ENCODE assay signal across 14 mouse cellular contexts in genomic region chr17:56537912-56538311, GRCm38 (mm10). TPM values are rescaled to one million over a fixed set of nuclear protein-coding genes. Genes with fewer than 3 reads are reported as not detected.
DNase-seq lines count a peak whose midpoint lies in the region; ATAC-seq and TF ChIP-seq lines count a peak whose summit lies in the region.
"Had no signal": no experiment of that assay in that cellular context is flagged by ENCODE, and none has a peak within 500 bp of the region (broad histone marks: within the 10 kb centered on the region; RNA-seq: fewer than 3 reads in every experiment).

No protein-coding gene starts in this region.

- no peak overlapping the region for H3K27ac ChIP-seq in liver, postnatal 0 days (ENCODE audit: low read depth)
- no peak overlapping the region for H3K27ac ChIP-seq in liver, embryonic 12.5 days
- no peak overlapping the region; the same call in 1 of the 2 replicates for H3K27ac ChIP-seq in hindbrain, embryonic 14.5 days
- H3K27ac ChIP-seq in neural tube, embryonic 15.5 days (replicated peaks), result peak overlapping the region; percentile 33; the same call in 1 of the 2 replicates
- H3K27ac ChIP-seq: heart, embryonic 15.5 days had no signal

- H3K9me3 ChIP-seq in liver, postnatal 0 days (ENCODE audit: low read length), result no peaks in the 10 kb centered on the region
- no peaks in the 10 kb centered on the region for H3K9me3 ChIP-seq in liver, embryonic 12.5 days (replicated peaks)
- no peaks in the 10 kb centered on the region for H3K9me3 ChIP-seq in hindbrain, embryonic 14.5 days (ENCODE audit: control insufficient read depth, low read length)
- no peaks in the 10 kb centered on the region for H3K9me3 ChIP-seq in neural tube, embryonic 15.5 days (replicated peaks)
- H3K9me3 ChIP-seq: heart, embryonic 15.5 days had no signal

- H3K9ac ChIP-seq in liver, postnatal 0 days (replicated peaks), result no peak overlapping the region
- no peak overlapping the region for H3K9ac ChIP-seq in liver, embryonic 12.5 days
- H3K9ac ChIP-seq in hindbrain, embryonic 14.5 days, result no peak overlapping the region
- H3K9ac ChIP-seq in neural tube, embryonic 15.5 days (replicated peaks), result no peak overlapping the region
- H3K9ac ChIP-seq: heart, embryonic 15.5 days had no signal

- WGBS in liver, postnatal 0 days (ENCODE audit: insufficient replicate concordance), result 45% methylated on average over 8 of the region's 8 CpGs
- 38% methylated on average over 8 of the region's 8 CpGs for WGBS in liver, embryonic 12.5 days (ENCODE audit: insufficient replicate concordance)
- 9% methylated on average over 8 of the region's 8 CpGs for WGBS in hindbrain, embryonic 14.5 days
- 10% methylated on average over 8 of the region's 8 CpGs for WGBS in neural tube, embryonic 15.5 days

- ATAC-seq in liver, postnatal 0 days, result no peak
- ATAC-seq in liver, embryonic 12.5 days, result no peak
- ATAC-seq in hindbrain, embryonic 14.5 days (ENCODE audit: low FRiP score), result peak; percentile 32; the same call in 1 of the 2 replicates
- ATAC-seq in neural tube, embryonic 15.5 days (ENCODE audit: low FRiP score), result peak; percentile 15; the same call in 1 of the 2 replicates
- ATAC-seq in megakaryocyte progenitor cell, adult 5-6 weeks (replicated peaks; ENCODE audit: poor library complexity), result no peak
- no peak for ATAC-seq in inflammation-experienced regulatory T-cells, adult 6 months
- ATAC-seq: Patski had no signal

- no peaks in the 10 kb centered on the region for H3K27me3 ChIP-seq in liver, postnatal 0 days (ENCODE audit: insufficient read depth, low read length)
- peaks cover 30% of the 10 kb centered on the region for H3K27me3 ChIP-seq in liver, embryonic 12.5 days (replicated peaks)
- H3K27me3 ChIP-seq in hindbrain, embryonic 14.5 days (ENCODE audit: control insufficient read depth, insufficient read depth, low read length), result no peaks in the 10 kb centered on the region
- H3K27me3 ChIP-seq in neural tube, embryonic 15.5 days (replicated peaks), result no peaks in the 10 kb centered on the region
- H3K27me3 ChIP-seq: heart, embryonic 15.5 days; Patski had no signal

- no peak overlapping the region for H3K4me2 ChIP-seq in liver, postnatal 0 days (ENCODE audit: low read depth, low read length)
- no peak overlapping the region for H3K4me2 ChIP-seq in liver, embryonic 12.5 days
- H3K4me2 ChIP-seq in hindbrain, embryonic 14.5 days (replicated peaks), result no peak overlapping the region
- no peak overlapping the region for H3K4me2 ChIP-seq in neural tube, embryonic 15.5 days
- H3K4me2 ChIP-seq: heart, embryonic 15.5 days had no signal

- no peak for TF ChIP-seq CTCF in liver, postnatal 0 days (IDR thresholded peaks at IDR 0.05; ENCODE audit: low read depth)

- TF ChIP-seq EP300 in liver, postnatal 0 days (IDR thresholded peaks at IDR 0.05; ENCODE audit: low read depth), result no peak

- DNase-seq in cerebellum, postnatal 14 days, result peak; percentile 55 to 62
- DNase-seq in cerebellum, adult 9-11 months, result no peak
- peak; percentile 10 for DNase-seq in liver, postnatal 0 days
- peak; percentile 61 for DNase-seq in hindbrain, embryonic 14.5 days (ENCODE audit: low spot score)

- no peaks in the 10 kb centered on the region for H3K36me3 ChIP-seq in liver, postnatal 0 days (replicated peaks; ENCODE audit: insufficient read depth, low read length)
- H3K36me3 ChIP-seq in liver, embryonic 12.5 days, result no peaks in the 10 kb centered on the region
- no peaks in the 10 kb centered on the region for H3K36me3 ChIP-seq in hindbrain, embryonic 14.5 days (replicated peaks; ENCODE audit: control insufficient read depth, insufficient read depth)
- no peaks in the 10 kb centered on the region for H3K36me3 ChIP-seq in neural tube, embryonic 15.5 days
- H3K36me3 ChIP-seq: heart, embryonic 15.5 days had no signal

- no peak overlapping the region for H3K4me3 ChIP-seq in liver, postnatal 0 days (ENCODE audit: low read depth, low read length)
- no peak overlapping the region for H3K4me3 ChIP-seq in liver, embryonic 12.5 days
- H3K4me3 ChIP-seq in hindbrain, embryonic 14.5 days (replicated peaks; ENCODE audit: low read length), result no peak overlapping the region
- H3K4me3 ChIP-seq in neural tube, embryonic 15.5 days (replicated peaks), result no peak overlapping the region
- H3K4me3 ChIP-seq: erythroblast, embryonic 14.5 days; heart, embryonic 15.5 days had no signal

- H3K4me1 ChIP-seq in liver, postnatal 0 days (ENCODE audit: insufficient read depth), result no peaks in the 10 kb centered on the region
- no peaks in the 10 kb centered on the region for H3K4me1 ChIP-seq in liver, embryonic 12.5 days
- H3K4me1 ChIP-seq in hindbrain, embryonic 14.5 days (replicated peaks; ENCODE audit: control insufficient read depth, insufficient read depth, low read length), result peaks cover 13% of the 10 kb centered on the region; the same call in 1 of the 2 replicates
- H3K4me1 ChIP-seq in neural tube, embryonic 15.5 days, result peaks cover 27% of the 10 kb centered on the region
- H3K4me1 ChIP-seq: heart, embryonic 15.5 days had no signal

RNA-seq across cellular contexts. Expression of gene Gm20219, which starts 16.3 kb away (rescaled TPM):
- polyA plus RNA-seq in liver, postnatal 0 days (2015; fragmentation: Nextera tagmentation; extraction: Ambion mirVana), result 0.08 TPM in 2 replicates
- polyA plus RNA-seq in liver, embryonic 12.5 days (2016; fragmentation: Nextera tagmentation; extraction: Ambion mirVana), result 0.20 and 0.25 TPM in 2 replicates
- 0.65 and 1.3 TPM in 2 replicates for polyA plus RNA-seq in hindbrain, embryonic 14.5 days (2014; fragmentation: Nextera tagmentation; extraction: Ambion mirVana)
- 0.95 and 1.4 TPM in 2 replicates for polyA plus RNA-seq in neural tube, embryonic 15.5 days (2015; fragmentation: Nextera tagmentation; extraction: Ambion mirVana)
- total RNA-seq in megakaryocyte progenitor cell, adult 5-6 weeks (2015), result 0.25 and 1.6 TPM in 2 replicates
- 0.10 TPM in 1 of 2 replicates, not detected in the other for total RNA-seq in megakaryocyte progenitor cell, adult 5-6 weeks (2017)
- polyA plus RNA-seq in inflammation-experienced regulatory T-cells, adult 6 months (2017; shearing (Covaris generic)), result 1 to 10 TPM in 2 of 3 experiments, under 1 TPM in 1; 0.67 to 4.4 (median 3.5) TPM

RNA-seq across cellular contexts. Expression of gene Znrf4, which starts 25.7 kb away (rescaled TPM):
- not detected in 2 replicates for polyA plus RNA-seq in liver, postnatal 0 days (2015; fragmentation: Nextera tagmentation; extraction: Ambion mirVana)
- not detected in 2 replicates for polyA plus RNA-seq in liver, embryonic 12.5 days (2016; fragmentation: Nextera tagmentation; extraction: Ambion mirVana)
- not detected in 2 replicates for polyA plus RNA-seq in hindbrain, embryonic 14.5 days (2014; fragmentation: Nextera tagmentation; extraction: Ambion mirVana)
- not detected in 2 replicates for polyA plus RNA-seq in neural tube, embryonic 15.5 days (2015; fragmentation: Nextera tagmentation; extraction: Ambion mirVana)
- not detected in 2 replicates for total RNA-seq in megakaryocyte progenitor cell, adult 5-6 weeks (2015)
- not detected in 2 replicates for total RNA-seq in megakaryocyte progenitor cell, adult 5-6 weeks (2017)
- not detected for polyA plus RNA-seq in inflammation-experienced regulatory T-cells, adult 6 months (2017; shearing (Covaris generic))
- total RNA-seq: left cerebral cortex, adult 18-20 months had no signal
- polyA plus RNA-seq: erythroblast, embryonic 14.5 days; heart, embryonic 15.5 days; lung, embryonic 16.5 days; Patski; stomach, embryonic 16.5 days had no signal

RNA-seq across cellular contexts. Expression of gene Safb2, which starts 46.5 kb away (rescaled TPM):
- polyA plus RNA-seq in liver, postnatal 0 days (2015; fragmentation: Nextera tagmentation; extraction: Ambion mirVana), result 19.7 and 23.1 TPM in 2 replicates
- 58.9 and 63.6 TPM in 2 replicates for polyA plus RNA-seq in liver, embryonic 12.5 days (2016; fragmentation: Nextera tagmentation; extraction: Ambion mirVana)
- 47.5 and 49.6 TPM in 2 replicates for polyA plus RNA-seq in hindbrain, embryonic 14.5 days (2014; fragmentation: Nextera tagmentation; extraction: Ambion mirVana)
- polyA plus RNA-seq in neural tube, embryonic 15.5 days (2015; fragmentation: Nextera tagmentation; extraction: Ambion mirVana), result 73.4 and 76.5 TPM in 2 replicates
- total RNA-seq in megakaryocyte progenitor cell, adult 5-6 weeks (2015), result 56.2 and 63.8 TPM in 2 replicates
- 70.3 and 120 TPM in 2 replicates for total RNA-seq in megakaryocyte progenitor cell, adult 5-6 weeks (2017)
- 10 to 100 TPM; 35.0 to 55.9 (median 51.8) TPM for polyA plus RNA-seq in inflammation-experienced regulatory T-cells, adult 6 months (2017; shearing (Covaris generic))

RNA-seq across cellular contexts. Expression of gene Safb, which starts 46.7 kb away (rescaled TPM):
- polyA plus RNA-seq in liver, postnatal 0 days (2015; fragmentation: Nextera tagmentation; extraction: Ambion mirVana), result 27.0 and 28.4 TPM in 2 replicates
- polyA plus RNA-seq in liver, embryonic 12.5 days (2016; fragmentation: Nextera tagmentation; extraction: Ambion mirVana), result 73.6 and 79.1 TPM in 2 replicates
- 75.7 and 75.8 TPM in 2 replicates for polyA plus RNA-seq in hindbrain, embryonic 14.5 days (2014; fragmentation: Nextera tagmentation; extraction: Ambion mirVana)
- polyA plus RNA-seq in neural tube, embryonic 15.5 days (2015; fragmentation: Nextera tagmentation; extraction: Ambion mirVana), result 95.9 and 103 TPM in 2 replicates
- total RNA-seq in megakaryocyte progenitor cell, adult 5-6 weeks (2015), result 58.8 and 59.6 TPM in 2 replicates
- 79.6 and 88.1 TPM in 2 replicates for total RNA-seq in megakaryocyte progenitor cell, adult 5-6 weeks (2017)
- 10 to 100 TPM; 36.9 to 55.3 (median 39.7) TPM for polyA plus RNA-seq in inflammation-experienced regulatory T-cells, adult 6 months (2017; shearing (Covaris generic))

Comparison
In these comparisons a context has a peak if more than half of its experiments do, and no peak if none do; other contexts are left out.
1. ATAC-seq: peak in hindbrain, embryonic 14.5 days (single experiment) and neural tube, embryonic 15.5 days (single experiment); none in liver, postnatal 0 days (single experiment), liver, embryonic 12.5 days (single experiment), megakaryocyte progenitor cell, adult 5-6 weeks (single experiment) and inflammation-experienced regulatory T-cells, adult 6 months (single experiment).